Mouse (Mus musculus): ENCODE measurements around the gene Foxj2.

The Foxj2 gene

GRCm38 (mm10) chr6:122813640-122814039, 6.1 kb upstream of the Foxj2 start:
- DNase-seq (ENCODE audit: low spot score): no peak

- peak; percentile 62 for DNase-seq (ENCODE audit: low spot score)
Observed at GRCm38 (mm10) chr6:122820071-122820798, 521 bp downstream of the Foxj2 start.

DNA sequence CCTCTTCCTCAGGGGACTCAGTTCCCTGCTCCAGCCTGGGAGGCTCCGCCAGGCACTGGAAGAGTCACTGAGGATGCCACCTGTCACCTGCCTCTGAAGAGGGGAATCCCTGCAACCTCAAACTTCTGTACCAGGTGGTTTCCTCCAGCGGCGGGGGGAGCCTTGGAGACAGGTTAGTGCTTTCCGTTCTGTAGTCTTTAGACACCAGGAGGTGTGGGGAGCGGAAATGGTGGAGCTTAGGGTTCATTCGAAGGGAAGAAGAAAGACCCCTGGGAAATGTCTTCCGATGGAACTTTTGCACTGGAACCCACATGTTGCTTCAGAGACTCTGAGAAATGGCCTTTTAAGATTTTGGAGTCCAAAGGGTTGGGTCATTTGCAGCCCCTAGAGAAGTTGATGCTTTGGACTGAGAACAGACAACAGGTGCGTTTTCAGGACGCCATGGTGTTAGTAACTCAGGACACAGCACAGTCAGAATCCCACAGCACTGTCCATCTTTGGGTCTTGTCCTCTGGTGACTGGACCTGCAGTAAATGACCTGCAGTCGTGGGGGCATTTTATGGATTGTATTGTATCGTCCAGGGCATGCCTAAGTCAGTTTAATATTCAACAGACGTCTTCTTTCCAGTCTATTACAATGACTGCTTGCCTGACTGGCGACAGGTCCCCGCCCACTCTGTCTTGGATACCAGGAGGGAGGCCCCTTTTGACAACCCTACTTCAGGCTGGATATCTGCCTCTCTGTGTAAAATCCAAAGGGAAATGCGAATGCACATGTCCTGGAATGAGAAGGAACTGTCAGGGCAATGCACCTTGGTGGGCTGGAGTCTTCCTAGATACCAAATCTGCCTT, 1.3 kb downstream of the Foxj2 start:
- DNase-seq (ENCODE audit: low spot score): no peak

- no peak for DNase-seq (ENCODE audit: low spot score)
Observed at GRCm38 (mm10) chr6:122821822-122822221, 2.1 kb downstream of the Foxj2 start.

GRCm38 (mm10) chr6:122824086-122824485, 4.4 kb downstream of the Foxj2 start:
- no peak for DNase-seq (ENCODE audit: low spot score)

GRCm38 (mm10) chr6:122825166-122825565, 5.5 kb downstream of the Foxj2 start:
- DNase-seq (ENCODE audit: low spot score): peak; percentile 55

DNA sequence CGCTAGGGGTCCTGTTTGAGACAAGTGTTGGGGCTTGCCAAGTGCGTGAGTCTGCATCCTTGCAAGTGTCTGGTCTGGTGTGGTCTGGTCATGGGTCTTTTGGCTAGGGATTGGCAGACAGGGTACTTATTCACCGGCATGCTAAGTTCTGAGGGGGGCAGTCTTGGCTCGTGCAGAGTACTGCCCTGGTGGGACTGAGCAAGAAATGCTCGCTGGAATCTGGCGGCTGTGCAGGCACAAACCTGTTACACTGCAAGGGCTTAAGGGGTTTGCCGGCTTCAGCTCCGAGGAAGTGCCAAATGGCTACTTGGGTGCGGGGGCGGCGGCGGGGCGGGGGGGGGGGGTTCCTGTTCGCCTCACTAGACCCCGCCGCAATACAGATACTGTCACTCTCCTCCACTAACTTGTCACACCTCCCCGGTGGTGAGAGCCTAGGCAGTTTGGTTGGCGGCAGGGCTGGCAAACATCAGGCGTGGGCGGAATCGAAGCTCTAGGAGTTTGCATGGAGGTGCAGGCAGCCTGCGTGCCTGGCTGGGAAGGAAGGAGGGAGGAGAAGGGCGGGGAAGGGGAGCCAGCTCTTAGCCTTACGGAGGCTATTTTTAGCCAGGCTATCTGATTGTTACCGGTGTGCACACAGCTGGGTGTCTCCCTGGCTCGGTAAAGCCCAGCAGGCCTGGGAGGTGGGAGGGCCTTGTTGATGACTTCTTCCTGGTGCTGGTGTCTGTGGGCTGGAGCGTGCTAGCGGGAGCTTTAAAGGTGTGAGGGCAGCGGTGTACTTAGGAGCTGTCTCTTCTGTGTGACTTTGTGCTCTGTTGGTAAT, 6.4 kb downstream of the Foxj2 start:
- DNase-seq (ENCODE audit: low spot score): peak; percentile 86

- no peak for DNase-seq (ENCODE audit: low spot score)
Observed at GRCm38 (mm10) chr6:122828086-122828485, 8.4 kb downstream of the Foxj2 start.

GRCm38 (mm10) chr6:122832880-122833279, 13.2 kb downstream of the Foxj2 start:
- no peak for DNase-seq (ENCODE audit: low spot score)

- DNase-seq (ENCODE audit: low spot score): no peak
Observed at GRCm38 (mm10) chr6:122834365-122834764, 14.7 kb downstream of the Foxj2 start.

DNA sequence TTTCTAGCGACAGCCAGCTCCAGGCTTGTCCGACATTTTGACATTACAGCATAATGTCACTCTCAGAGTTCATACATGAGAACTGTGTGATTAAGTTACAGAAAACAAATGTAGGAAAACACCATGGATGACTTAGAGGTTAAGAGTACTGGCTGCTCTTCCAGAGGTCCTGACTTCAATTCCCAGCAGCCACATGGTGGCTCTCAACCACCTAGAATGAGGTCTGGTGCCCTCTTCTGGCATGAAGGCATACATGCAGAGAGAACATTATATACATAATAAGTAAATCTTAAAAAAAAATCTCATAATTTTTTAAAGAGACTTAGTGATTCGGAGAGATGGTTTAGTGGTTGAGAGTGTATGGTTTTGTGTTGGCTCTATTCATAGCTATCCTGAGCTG, 17.3 kb downstream of the Foxj2 start:
- no peak for DNase-seq (ENCODE audit: low spot score)

- no peak for DNase-seq (ENCODE audit: low spot score)
Observed at GRCm38 (mm10) chr6:122837539-122837938, 17.8 kb downstream of the Foxj2 start.

DNA sequence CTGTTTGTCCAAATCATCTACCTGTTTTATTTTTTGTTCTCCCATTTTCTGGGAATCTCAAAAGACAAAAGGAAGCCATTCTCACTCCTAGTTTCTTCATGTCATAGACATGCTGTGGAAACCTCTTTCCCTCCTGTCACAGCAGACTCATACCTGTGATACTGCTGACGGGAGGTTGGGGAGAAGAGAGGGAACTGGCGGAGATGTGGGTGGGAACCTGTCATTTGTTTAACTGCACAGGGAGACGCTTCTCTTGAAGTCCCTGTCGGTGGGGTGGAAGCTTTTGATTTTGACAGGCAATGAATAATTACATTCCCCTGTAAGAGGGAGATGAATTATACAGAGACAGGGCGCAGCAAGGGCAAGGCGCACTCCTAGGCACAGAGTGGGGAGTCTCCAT, 24.0 kb downstream of the Foxj2 start:
- DNase-seq (ENCODE audit: low spot score): no peak

DNA sequence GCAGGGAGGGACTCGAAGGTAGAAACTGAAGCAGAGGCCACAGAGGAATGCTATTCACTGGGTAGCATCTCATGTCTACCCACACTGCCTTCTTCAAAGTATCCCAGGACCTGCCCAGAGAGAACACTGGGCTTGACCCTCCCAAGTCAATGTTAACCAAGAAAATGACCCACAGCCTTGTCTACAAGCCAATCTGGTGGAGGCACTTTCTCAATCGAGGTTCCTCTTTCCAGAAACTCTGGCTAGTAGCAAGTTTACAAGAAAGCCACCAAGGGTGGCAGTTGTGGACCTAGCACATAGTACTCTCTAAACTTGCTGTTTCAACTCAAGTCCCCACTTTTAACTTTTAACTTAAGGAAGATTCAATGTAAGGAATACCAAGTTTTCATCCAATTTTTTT, 33.0 kb downstream of the Foxj2 start:
- no peak for DNase-seq (ENCODE audit: low spot score)

GRCm38 (mm10) chr6:122854552-122854951, 34.8 kb downstream of the Foxj2 start:
- DNase-seq (ENCODE audit: low spot score): no peak

GRCm38 (mm10) chr6:122855955-122856354, 36.2 kb downstream of the Foxj2 start, which contains the start of gene C3ar1:
Gene C3ar1, minus strand, starts transcription at chr6:122856161.
- no peak for DNase-seq (ENCODE audit: low spot score)

GRCm38 (mm10) chr6:122862434-122862833, 42.7 kb downstream of the Foxj2 start:
- no peak for DNase-seq (ENCODE audit: low spot score)

GRCm38 (mm10) chr6:122862871-122863270, 43.2 kb downstream of the Foxj2 start:
- DNase-seq (ENCODE audit: low spot score): no peak

GRCm38 (mm10) chr6:122867914-122868313, 48.2 kb downstream of the Foxj2 start:
- DNase-seq (ENCODE audit: low spot score): no peak

DNA sequence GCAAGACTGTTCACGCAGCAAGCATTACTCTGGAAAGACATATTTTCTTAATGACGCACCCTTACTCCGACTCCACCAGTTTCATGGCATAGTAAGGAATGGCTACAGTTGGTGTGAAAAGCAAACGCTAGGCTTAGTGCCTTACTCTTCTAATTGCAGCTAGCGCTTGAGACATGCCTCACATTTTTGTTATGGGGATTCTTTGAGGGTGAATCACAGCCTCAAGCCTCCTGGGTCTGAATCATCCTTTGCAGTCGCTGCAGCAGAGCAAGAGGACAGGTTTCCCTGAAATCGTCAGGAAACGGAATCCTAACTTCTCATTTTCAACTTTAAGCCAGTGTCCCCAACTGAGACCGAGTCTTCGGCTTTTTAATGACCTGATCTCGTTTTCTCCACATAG, 50.1 kb downstream of the Foxj2 start:
- peak; percentile 15 for DNase-seq (ENCODE audit: low spot score)

DNA sequence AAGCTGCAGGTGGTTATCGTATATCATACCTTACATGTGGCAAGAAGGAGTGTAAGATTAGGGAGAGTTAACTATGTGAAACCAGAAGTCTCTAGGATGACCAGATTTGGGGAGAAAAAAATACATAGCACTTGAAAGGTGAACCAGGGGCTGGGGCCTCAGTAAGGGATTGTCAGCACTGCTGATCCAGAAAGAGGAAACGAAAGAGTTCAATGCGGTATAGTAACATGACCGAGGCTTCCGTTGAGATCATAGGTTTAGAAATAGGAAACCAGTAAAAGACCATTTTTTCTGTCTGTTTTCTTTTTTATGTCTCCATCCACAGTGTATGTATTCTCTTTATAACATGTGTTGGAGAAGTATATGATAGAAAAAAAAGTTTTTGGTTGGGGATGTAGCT, 53.1 kb downstream of the Foxj2 start:
- no peak for DNase-seq (ENCODE audit: low spot score)

All from yolk sac, embryonic 10.5 days (tissue).